Mouse (Mus musculus): ENCODE measurements around the gene Gm17482. TPM values are rescaled to one million over a fixed set of nuclear protein-coding genes. Genes with fewer than 3 reads are reported as not detected.
"Not testable (repeated sequence)": the region's sequence is repeated elsewhere in the genome, so short reads cannot be mapped to it uniquely, and the experiment has no call there.

Gm17482 gene
- polyA plus RNA-seq, 1 experiment from 2014 or later, result not detected

DNA sequence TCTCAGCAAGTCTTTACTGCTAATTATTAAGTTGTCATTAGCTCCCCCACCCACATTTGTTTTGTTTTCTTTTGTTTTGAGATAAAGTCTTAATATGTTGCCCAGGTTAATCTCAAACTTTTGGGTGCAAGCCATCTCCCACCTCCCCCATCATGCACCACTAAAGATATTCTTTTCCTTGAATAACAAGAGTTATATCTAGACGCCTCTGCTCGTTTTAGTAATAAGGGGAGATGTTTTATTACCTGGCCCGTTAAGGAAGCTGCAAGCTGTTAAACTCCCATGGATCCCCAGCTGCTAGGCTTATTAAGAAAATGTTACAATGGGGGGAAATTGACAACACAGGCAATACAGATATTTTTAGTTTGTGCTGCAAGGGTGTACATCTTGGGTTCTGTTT lies 3.4 kb downstream of the Gm17482 start:
- H3K27me3 ChIP-seq, result no peaks in the 10 kb centered on the region
- 88% methylated on average over 3 of the region's 3 CpGs for WGBS
- no peaks in the 10 kb centered on the region for H3K36me3 ChIP-seq
- no peaks in the 10 kb centered on the region for H3K4me1 ChIP-seq
- H3K4me3 ChIP-seq, result no peak overlapping the region
- no peak overlapping the region for H3K4me2 ChIP-seq (replicated peaks)
- H3K9ac ChIP-seq, result no peak overlapping the region
- no peak for ATAC-seq (ENCODE audit: low FRiP score)
- H3K27ac ChIP-seq, result no peak overlapping the region
- no peaks in the 10 kb centered on the region for H3K9me3 ChIP-seq (replicated peaks)

DNA sequence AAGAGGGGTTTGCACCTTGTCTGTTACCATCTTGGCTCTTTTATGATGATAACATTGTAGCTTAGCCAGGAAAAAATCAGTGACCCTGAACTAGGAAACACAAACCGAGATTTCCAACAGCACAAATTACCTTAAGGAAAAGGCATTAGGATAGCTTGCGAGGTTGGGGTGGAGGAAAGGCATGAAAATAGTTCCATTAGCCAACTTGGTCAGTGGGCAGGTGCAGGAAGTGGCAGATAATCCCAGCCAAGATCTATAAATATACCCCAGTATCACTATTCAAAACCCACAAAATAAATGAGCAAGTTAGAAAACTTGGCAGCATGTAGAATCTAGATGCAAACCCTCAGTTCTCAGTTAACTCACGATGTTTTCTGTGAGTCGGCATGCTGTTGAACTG lies 4.7 kb downstream of the Gm17482 start:
- H3K9ac ChIP-seq, result no peak overlapping the region
- no peak overlapping the region for H3K4me2 ChIP-seq (replicated peaks)
- no peak overlapping the region for H3K27ac ChIP-seq
- H3K4me1 ChIP-seq, result no peaks in the 10 kb centered on the region
- no peaks in the 10 kb centered on the region for H3K9me3 ChIP-seq (replicated peaks)
- no peaks in the 10 kb centered on the region for H3K27me3 ChIP-seq
- H3K36me3 ChIP-seq, result no peaks in the 10 kb centered on the region
- ATAC-seq (ENCODE audit: low FRiP score), result no peak
- no peak overlapping the region for H3K4me3 ChIP-seq
- WGBS, result 83% methylated on average over 4 of the region's 4 CpGs

DNA sequence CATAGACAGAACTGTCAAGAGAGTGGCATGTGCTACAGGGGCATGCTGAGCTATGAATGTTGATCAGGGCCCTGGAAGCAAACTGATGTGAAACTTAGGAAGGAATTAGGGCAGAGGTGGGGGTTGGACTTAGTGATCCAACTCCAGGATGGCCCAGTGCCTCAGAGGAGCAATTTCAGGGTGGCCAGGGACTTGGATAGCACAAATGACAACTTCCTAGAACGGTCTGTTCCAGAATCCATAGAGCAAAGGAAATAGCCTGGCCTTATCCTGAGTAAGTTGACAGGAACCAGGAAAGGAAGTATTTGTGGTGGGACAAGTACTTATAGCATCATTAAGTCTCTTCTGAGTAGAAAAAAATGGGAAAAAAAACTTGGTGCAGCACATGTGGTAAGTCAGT lies 5.4 kb downstream of the Gm17482 start:
- Histone ChIP-seq H3K4me1 (no peaks in the 10 kb centered on the region), H3K4me3 (no peak overlapping the region), H3K27me3 (no peaks in the 10 kb centered on the region), H3K9me3 (replicated peaks) (no peaks in the 10 kb centered on the region), H3K27ac (no peak overlapping the region), H3K36me3 (no peaks in the 10 kb centered on the region), H3K4me2 (replicated peaks) (no peak overlapping the region), H3K9ac (no peak overlapping the region)
- ATAC-seq (ENCODE audit: low FRiP score), result no peak
- 79% methylated on average over 1 of the region's 1 CpGs for WGBS

DNA sequence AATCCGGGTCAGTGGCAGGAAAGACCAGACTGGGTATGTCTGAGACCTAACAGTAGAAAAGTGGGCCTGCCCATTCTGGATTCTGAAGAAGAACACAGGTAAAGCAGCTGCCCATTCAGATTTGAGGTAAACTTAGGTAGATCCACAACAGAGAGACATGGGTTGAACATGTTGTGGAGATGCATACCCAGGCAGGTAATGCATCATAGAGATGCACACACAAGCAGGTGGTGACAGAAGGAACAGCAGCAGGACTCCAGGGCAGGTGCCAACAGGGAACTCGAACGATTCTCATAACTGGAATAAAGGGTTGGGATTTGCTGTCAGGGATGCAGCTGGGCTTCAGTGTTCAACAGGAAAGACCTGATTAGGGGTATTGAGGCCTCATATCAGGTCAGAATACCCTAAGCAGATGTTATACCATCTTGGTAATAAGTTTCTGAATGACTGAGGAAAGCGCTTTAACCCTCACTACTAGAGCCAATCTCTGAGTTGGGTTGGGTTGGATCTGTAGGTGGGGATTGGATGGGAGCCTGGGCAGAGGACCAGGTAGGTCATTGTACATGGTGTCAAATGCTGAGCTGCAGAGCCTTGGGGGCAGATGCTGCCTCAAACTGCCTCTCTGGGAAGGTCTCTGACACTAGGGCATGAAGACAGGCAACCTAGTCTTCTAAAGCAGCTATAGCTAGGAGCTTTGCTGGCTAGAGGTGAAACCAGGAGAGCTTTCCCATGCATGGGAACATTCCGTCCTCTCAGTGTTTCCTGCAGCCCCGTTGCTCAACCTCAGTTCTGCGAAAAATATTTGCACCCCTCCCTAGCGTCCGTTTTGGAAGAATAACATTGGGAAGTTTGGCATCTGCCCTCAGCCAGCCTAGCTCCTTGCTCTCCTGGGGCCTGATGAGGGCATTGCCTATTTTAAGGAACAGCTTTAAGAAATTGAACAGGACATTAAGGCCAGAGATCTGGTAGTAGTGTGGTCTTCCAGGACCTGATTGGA lies 11.2 kb downstream of the Gm17482 start:
- Histone ChIP-seq H3K27ac (no peak overlapping the region), H3K9ac (no peak overlapping the region), H3K4me3 (no peak overlapping the region), H3K36me3 (no peaks in the 10 kb centered on the region), H3K9me3 (replicated peaks) (no peaks in the 10 kb centered on the region), H3K4me2 (replicated peaks) (no peak overlapping the region), H3K27me3 (no peaks in the 10 kb centered on the region), H3K4me1 (no peaks in the 10 kb centered on the region)
- ATAC-seq (ENCODE audit: low FRiP score), result no peak
- WGBS, result 89% methylated on average over 9 of the region's 9 CpGs

DNA sequence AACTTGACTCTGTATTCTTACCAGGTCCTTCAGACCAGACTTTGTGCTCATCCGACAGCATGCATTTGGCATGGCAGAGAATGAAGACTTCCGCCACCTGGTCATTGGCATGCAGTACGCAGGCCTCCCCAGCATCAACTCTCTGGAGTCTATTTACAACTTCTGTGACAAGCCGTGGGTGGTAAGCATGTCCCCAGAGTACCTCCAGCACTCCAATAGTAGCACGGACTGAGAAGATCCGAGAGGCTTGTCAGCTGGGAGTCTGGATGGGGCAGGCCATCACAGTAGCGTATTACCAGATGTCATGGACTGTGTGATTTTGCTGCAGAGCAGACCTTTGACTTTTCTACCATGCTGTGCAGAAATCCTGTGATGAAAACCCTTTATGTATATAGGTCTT lies 12.2 kb downstream of the Gm17482 start:
- no peaks in the 10 kb centered on the region for H3K36me3 ChIP-seq
- no peak overlapping the region for H3K9ac ChIP-seq
- no peak for ATAC-seq (ENCODE audit: low FRiP score)
- WGBS, result 79% methylated on average over 7 of the region's 7 CpGs
- H3K27ac ChIP-seq, result no peak overlapping the region
- H3K4me1 ChIP-seq, result no peaks in the 10 kb centered on the region
- no peaks in the 10 kb centered on the region for H3K9me3 ChIP-seq (replicated peaks)
- H3K4me2 ChIP-seq (replicated peaks), result no peak overlapping the region
- H3K27me3 ChIP-seq, result no peaks in the 10 kb centered on the region
- no peak overlapping the region for H3K4me3 ChIP-seq

DNA sequence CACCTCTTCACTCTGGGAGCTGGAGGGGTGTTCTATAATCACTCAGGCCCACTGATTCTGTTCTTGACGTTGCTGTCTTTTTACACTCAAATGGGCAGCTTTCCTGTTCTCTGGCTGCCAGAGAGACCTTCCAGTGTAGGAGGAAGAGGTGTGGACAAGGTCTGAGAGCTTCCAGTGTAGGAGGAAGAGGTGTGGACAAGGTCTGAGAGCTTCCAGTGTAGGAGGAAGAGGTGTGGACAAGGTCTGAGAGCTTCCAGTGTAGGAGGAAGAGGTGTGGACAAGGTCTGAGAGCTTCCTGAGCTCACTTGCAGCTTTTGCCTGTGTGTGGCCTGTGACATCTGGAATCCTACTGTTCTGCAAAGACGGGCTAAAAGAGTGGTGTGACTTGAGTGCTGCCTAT lies 13.3 kb downstream of the Gm17482 start:
- H3K27ac ChIP-seq; ATAC-seq (ENCODE audit: low FRiP score); H3K9me3 ChIP-seq (replicated peaks); H3K36me3 ChIP-seq; H3K4me3 ChIP-seq; H3K9ac ChIP-seq; H3K4me1 ChIP-seq; H3K4me2 ChIP-seq (replicated peaks); H3K27me3 ChIP-seq: not testable (repeated sequence)
- WGBS, result 62% methylated on average over 2 of the region's 2 CpGs

DNA sequence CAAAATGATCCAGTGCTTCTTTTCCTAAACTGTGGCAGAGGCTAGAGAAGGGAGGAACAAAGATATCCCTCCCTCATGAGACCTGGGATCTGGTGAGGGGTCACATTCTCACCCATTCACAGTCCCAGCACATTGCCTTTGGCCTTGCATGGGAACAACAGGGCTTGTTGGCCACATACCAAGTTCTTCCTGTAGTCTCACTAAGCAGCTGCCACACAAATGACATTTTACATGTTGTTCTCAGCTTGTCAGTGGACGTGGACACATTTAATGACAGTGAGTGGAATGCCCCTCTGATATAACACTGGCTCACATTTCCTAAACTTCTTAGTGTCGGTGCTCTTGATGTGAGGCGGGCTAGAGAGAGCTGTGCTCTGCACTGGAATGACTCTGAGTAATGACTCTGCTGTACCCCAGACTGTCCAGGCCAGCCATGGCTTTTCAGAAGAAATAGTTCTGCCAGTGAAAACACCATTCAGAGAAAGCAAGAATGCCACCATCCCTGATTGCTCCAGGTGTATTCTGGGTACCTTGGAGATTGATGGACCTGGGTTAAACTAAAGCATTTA lies 14.1 kb downstream of the Gm17482 start:
- H3K4me3 ChIP-seq, result no peak overlapping the region
- no peaks in the 10 kb centered on the region for H3K4me1 ChIP-seq
- no peaks in the 10 kb centered on the region for H3K9me3 ChIP-seq (replicated peaks)
- WGBS, result 70% methylated on average over 3 of the region's 3 CpGs
- H3K27me3 ChIP-seq, result no peaks in the 10 kb centered on the region
- no peak overlapping the region for H3K9ac ChIP-seq
- no peaks in the 10 kb centered on the region for H3K36me3 ChIP-seq
- H3K4me2 ChIP-seq (replicated peaks), result no peak overlapping the region
- no peak overlapping the region for H3K27ac ChIP-seq
- ATAC-seq (ENCODE audit: low FRiP score), result no peak

DNA sequence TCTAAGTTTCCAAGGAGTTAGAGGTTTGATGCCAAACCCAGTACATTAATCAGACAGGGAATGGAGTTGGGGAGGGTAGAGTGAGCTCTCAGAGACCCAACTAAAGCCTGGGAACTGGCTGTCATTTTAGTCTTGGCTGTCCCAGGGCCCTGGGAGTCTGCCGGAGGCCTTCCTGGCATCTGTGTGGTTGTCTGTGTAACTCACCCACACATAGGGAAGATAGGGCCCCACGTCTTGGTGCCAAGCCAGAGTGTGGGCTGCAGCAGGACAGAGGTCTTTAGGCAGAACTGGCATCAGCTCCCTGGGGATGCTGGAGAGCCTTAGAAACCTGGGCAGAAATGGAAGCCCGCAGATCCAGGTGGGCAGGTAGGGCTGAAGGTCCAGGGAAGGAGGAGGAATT lies 14.8 kb downstream of the Gm17482 start:
- H3K4me1 ChIP-seq, result no peaks in the 10 kb centered on the region
- no peaks in the 10 kb centered on the region for H3K36me3 ChIP-seq
- no peak overlapping the region for H3K4me3 ChIP-seq
- WGBS, result 87% methylated on average over 3 of the region's 3 CpGs
- no peaks in the 10 kb centered on the region for H3K9me3 ChIP-seq (replicated peaks)
- H3K4me2 ChIP-seq (replicated peaks), result no peak overlapping the region
- H3K27ac ChIP-seq, result no peak overlapping the region
- ATAC-seq (ENCODE audit: low FRiP score), result no peak
- no peak overlapping the region for H3K9ac ChIP-seq
- no peaks in the 10 kb centered on the region for H3K27me3 ChIP-seq

DNA sequence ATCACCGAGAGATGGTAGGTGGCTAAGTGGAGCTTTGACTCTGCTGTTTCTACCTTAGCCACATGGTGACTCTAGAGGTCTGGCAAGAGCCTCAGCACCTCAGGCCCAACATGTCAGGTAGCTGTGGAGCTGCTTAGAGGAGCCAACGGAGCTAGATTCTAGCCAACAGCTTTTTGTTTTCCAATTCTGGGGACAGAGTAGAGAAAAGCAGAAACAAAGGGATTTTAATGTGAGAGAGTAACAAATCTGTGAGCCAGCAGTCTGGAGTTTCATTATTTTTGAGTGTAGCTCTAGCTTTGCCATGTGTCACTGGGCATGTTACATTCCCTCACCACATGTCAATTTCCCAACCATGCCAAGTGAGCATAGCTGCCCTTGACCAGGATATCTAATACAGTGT lies 17.1 kb downstream of the Gm17482 start:
- WGBS, result 70% methylated on average over 2 of the region's 2 CpGs
- H3K36me3 ChIP-seq, result no peaks in the 10 kb centered on the region
- no peaks in the 10 kb centered on the region for H3K27me3 ChIP-seq
- no peak overlapping the region for H3K4me2 ChIP-seq (replicated peaks)
- no peaks in the 10 kb centered on the region for H3K9me3 ChIP-seq (replicated peaks)
- H3K4me3 ChIP-seq, result no peak overlapping the region
- H3K27ac ChIP-seq, result no peak overlapping the region
- H3K9ac ChIP-seq, result no peak overlapping the region
- ATAC-seq (ENCODE audit: low FRiP score), result no peak
- H3K4me1 ChIP-seq, result no peaks in the 10 kb centered on the region

DNA sequence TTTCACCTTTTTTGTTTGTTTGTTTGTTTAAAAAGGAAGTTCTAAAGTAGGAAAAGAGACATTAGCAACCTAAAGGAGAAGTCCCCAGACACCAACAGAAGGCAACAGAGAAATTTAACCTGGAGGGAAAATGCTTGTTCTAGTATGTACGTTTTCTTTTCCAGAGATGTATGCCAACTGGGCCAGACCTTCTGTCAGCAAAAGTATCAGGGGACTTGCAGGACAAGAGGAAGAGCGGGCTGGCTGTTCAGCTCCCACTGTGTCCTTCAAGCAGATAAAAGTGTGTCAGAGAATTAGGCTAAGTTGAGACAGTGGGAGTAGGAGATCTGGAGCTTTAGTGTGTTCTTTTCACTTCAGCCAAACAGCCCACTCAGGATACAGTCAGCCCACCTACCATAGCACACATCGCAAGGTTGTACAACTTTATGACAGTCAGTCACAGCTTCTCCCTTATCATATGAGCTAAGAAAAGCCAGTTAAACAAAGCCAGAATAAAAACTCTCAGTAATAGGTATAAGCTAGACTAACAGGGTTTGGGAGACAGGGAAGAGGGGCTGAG lies 18.4 kb downstream of the Gm17482 start:
- 81% methylated on average over 3 of the region's 3 CpGs for WGBS
- no peaks in the 10 kb centered on the region for H3K27me3 ChIP-seq

DNA sequence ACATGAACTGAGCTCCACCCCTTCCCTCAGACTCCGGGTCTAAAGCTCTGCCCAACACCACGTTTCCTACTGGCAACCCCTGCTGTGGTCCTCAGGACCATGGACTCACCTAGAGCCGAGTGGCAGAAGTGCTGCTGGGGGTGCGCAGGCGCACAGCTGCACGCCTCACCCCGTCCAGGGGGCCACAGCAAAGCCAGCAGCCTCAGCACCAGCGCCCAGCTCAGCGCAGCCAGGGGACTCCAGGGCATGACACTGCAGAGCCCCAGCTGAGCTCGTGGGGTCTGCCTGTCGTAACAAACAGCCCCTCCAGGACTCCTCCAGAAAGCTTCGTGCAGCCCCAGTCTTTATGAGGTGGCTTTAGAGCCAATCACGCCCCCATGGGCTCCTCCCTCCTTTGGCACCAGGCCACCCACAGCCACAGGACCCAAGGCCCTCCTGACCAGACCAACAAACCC lies 24.4 kb downstream of the Gm17482 start:
- Histone ChIP-seq H3K27me3 (no peaks in the 10 kb centered on the region), H3K9me3 (replicated peaks) (no peaks in the 10 kb centered on the region), H3K4me2 (replicated peaks) (peak overlapping the region; percentile 39), H3K4me1 (peaks cover 15% of the 10 kb centered on the region), H3K27ac (peak overlapping the region; percentile 48; the same call in 1 of the 2 replicates), H3K36me3 (no peaks in the 10 kb centered on the region), H3K9ac (peak overlapping the region; percentile 18; the same call in 1 of the 2 replicates), H3K4me3 (0 out of 2 replicates have a peak overlapping the region, but pooled peaks have one; percentile 1)
- WGBS, result 3% methylated on average over 13 of the region's 13 CpGs
- ATAC-seq (ENCODE audit: low FRiP score), result peak; percentile 58

More for the DNA sequence above, 18.4 kb downstream of the Gm17482 start:
- no peaks in the 10 kb centered on the region for H3K36me3 ChIP-seq
- ATAC-seq (ENCODE audit: low FRiP score), result no peak
- no peak overlapping the region for H3K4me2 ChIP-seq (replicated peaks)
- H3K4me3 ChIP-seq, result no peak overlapping the region
- no peak overlapping the region for H3K27ac ChIP-seq
- no peaks in the 10 kb centered on the region for H3K4me1 ChIP-seq
- no peak overlapping the region for H3K9ac ChIP-seq
- H3K9me3 ChIP-seq (replicated peaks), result no peaks in the 10 kb centered on the region

DNA sequence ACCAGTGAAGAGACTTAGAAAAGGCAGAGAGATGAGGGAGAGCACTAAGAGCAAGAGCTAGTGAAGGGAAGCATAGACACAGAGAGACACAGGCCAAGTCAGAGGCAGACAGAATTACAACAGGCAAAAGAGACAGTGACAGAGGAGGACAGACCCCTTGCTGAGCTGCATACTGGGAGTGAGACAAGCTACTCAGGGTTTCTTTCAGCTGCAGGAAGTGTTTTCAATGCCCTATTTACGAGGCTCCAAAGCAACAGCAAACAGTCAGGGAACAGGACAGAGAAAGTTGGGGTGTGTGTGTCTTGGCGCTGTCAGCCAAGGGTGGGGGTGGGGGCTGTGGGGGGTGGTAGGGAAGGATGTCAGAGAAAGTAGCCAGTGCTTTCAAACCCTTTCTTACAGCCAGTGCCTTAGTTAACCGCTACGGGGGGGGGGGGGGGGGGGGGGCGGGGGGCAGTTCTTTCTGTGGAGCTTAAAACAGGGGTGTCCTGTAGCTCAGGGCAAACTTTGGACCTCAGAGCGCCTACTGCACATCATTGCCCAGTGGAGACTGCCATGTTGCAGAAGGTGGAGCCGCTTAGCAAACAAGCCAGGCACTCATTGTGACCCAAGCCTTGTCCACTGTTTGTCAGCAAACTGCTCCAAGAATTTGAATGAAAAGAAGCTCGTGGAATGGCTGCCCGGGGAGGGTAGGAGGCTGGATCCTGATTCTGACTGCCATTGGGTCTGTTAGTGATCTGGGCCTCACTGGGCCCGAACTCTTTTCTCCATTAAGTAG lies 25.1 kb downstream of the Gm17482 start, which contains the start of gene Timp4:
TSS of gene Timp4 (minus strand) at position 107 of the 775 bp plus-strand sequence.
- Histone ChIP-seq H3K27ac (peak within 1 kb of the TSS; percentile 48; the same call in 1 of the 2 replicates), H3K9ac (peak within 1 kb of the TSS; percentile 18; the same call in 1 of the 2 replicates), H3K36me3 (no peaks in the 10 kb centered on the region), H3K4me1 (peaks cover 15% of the 10 kb centered on the region), H3K27me3 (no peaks in the 10 kb centered on the region), H3K4me3 (0 out of 2 replicates have a peak within 1 kb of the TSS, but pooled peaks have one; percentile 1), H3K9me3 (replicated peaks) (no peaks in the 10 kb centered on the region), H3K4me2 (replicated peaks) (peak within 1 kb of the TSS; percentile 39)
- WGBS, result 23% methylated on average over 7 of the region's 10 CpGs
- peak; percentile 66; the same call in 1 of the 2 replicates for ATAC-seq (ENCODE audit: low FRiP score)

Measured in hindbrain, embryonic 12.5 days (tissue).